Mouse (Mus musculus) retina, postnatal 1 day (tissue): ENCODE measurements around the gene Fam136a.
"Not testable (repeated sequence)": the region's sequence is repeated elsewhere in the genome, so short reads cannot be mapped to it uniquely, and the experiment has no call there.

ENCODE experiments used
- DNase-seq: peaks from one replicate; pipeline ENCODE4 v3.0.0-alpha.2; 2012

The Fam136a gene

GRCm38 (mm10) chr6:86368479-86368878 is 3.0 kb downstream of the Fam136a start:
- no peak for DNase-seq

- peak; percentile 19 for DNase-seq
Observed at GRCm38 (mm10) chr6:86370093-86370713, 4.8 kb downstream of the Fam136a start.

DNA sequence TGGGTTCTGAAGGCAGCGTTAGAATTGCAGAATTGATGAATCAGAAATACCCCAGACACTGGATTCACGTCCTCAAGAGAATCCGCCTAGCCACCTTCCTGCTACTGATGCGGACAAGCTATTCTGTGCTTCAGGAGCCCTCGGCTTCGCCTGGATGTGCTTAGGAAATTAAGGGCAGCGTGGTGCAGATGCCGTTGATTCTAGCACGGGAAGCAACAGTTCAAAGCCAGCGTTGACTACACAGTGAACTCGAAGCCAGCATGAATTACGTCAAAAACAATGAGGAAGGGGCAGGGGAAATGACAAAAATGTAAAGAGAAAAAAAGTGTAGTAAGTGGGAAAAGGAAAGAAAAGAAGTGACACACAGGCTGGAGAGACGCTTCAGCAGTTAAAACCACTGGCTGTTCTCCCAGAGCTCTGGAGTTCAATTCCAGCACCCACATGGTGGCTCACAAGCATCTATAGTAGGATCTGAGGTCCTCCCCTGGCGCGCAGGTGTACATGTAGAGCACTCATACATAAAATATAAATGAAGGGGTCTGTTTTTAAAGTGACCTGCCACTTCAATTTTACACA is 5.4 kb downstream of the Fam136a start, which contains the start of gene Snrpg:
Snrpg (plus strand) TSS at position 541 of the 576 bp plus-strand sequence.
- DNase-seq: no peak

DNA sequence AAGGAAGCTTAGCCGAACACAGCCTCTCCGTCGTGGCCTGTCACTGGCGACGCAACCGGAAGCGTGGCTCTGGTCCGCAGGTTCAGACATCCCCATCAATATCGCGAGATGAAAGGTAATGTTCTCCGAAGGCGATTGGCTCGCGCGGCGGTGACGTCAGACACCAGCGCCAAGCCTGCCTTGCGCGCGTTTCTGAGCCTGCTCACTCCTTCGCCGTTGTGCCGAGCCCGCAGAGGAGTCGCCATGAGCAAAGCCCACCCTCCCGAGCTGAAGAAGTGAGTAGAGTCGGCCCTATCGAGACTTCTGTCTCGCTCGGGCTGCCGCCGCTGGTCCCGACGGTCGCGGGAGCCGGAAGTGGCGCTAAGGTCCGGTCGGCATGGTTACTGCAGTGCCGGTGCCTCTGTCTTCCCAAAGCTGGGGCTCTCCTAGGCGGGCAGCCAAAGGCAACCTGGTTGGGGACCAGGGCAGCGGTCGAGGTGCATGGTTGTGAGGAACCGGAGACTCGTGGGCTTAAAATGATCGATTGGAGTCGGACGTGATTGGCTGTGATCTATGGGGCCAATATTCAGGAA is 6.0 kb downstream of the Fam136a start:
- peak; percentile 98 for DNase-seq

GRCm38 (mm10) chr6:86371950-86372516 is 6.6 kb downstream of the Fam136a start:
- DNase-seq: no peak

- no peak for DNase-seq
Observed at GRCm38 (mm10) chr6:86373556-86373955, 8.1 kb downstream of the Fam136a start.

- DNase-seq: no peak
Observed at GRCm38 (mm10) chr6:86378341-86378740, 12.9 kb downstream of the Fam136a start.

- DNase-seq: not testable (repeated sequence)
Observed at GRCm38 (mm10) chr6:86380112-86380511, 14.7 kb downstream of the Fam136a start.

DNA sequence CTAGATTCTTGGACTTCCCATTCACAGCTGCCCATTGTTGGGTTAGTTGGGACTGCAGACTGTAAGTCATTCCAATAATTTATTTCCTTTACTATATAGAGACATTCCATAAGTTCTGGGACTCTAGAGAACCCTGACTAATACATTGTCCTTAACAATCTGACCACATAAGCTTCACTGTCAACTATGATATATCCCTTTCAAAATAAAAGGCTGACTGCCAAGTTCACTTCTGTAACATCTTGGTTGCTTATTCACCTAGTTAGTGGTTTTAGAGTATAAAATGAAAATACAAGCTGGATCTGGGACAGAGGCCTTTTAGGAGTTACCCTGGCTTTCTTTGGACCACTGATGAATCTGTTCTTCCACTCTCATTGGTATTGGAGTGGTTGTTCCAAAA is 17.1 kb downstream of the Fam136a start:
- no peak for DNase-seq

DNA sequence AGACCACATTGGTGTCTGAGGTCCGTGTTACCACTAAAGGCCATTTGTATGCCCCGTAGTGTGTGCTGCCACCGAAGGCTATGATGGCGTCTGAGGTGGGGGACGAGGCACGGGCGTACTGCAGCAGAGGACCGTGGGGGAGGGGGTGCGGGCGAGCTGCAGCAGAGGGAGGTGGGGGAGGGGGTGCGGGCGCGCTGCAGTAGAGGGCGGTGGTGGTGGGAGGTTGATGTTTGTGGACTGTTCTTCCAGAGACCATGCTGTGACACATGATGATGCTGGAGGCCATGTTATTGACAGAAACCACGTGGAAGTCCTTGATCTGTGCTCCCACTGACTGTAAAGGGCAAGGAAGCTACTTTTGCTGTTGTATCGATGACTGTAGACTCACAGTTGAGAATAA is 17.9 kb downstream of the Fam136a start:
- peak; percentile 9 for DNase-seq

DNA sequence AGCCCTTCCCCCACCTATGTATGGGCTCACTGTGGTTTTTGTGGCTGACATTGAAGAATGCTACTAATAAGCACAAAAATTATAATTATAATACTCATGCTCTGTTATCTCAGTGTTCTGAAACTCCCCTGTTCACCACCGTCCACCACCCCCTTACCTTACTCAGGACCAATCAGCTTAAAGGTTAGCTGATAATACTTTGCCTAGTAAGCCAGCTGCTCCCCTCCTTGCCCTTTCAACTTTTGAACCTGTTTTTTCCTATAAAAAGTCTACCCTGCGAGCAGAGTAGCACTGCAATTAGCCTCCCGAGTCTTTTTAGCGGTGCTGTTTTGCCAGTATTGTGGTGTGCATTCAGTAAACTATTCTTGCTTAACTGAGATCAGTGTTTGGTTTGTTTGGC is 19.2 kb downstream of the Fam136a start:
- DNase-seq: no peak

GRCm38 (mm10) chr6:86385362-86386104 is 20.1 kb downstream of the Fam136a start:
- no peak for DNase-seq

DNA sequence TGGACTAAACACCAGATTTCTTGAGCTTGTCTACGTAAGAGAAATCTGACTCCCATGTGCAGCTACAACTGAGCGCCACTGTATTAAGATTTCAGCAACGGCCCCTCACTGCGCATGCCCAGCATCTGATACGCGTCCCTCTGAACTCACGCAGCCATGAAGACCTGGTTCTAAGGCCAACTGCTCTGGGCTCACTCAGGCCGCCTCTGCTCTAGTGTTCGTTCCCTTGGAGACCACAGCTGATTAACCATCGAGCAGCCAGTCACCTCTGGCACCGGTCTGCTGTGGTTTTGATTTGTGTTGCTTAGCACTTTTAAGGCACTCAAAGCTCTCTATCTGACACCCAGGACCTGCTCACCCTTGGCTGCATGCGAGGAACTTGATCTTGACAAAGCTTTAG is 21.9 kb downstream of the Fam136a start:
- no peak for DNase-seq

DNA sequence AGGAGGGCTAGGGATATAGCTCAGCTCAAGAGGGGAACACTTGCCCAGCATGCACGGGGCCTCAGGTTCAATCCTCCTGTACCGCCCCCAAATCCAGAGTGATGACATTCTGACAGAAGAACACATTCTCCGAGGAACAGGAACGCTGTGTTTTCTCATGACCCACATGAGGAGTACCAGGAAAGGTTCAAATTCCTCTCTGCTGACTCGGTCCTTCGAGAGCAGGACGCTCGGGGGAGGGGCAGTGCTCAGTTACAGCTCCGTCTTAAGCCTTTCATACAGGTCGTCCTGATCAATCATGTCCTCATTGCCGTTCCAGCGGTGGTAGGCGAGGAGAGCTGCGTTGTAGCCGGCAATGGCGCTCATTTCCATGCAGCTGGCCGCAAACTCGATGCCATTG is 23.0 kb downstream of the Fam136a start:
- no peak for DNase-seq

- peak; percentile 25 for DNase-seq
Observed at GRCm38 (mm10) chr6:86391326-86391725, 25.9 kb downstream of the Fam136a start.

DNA sequence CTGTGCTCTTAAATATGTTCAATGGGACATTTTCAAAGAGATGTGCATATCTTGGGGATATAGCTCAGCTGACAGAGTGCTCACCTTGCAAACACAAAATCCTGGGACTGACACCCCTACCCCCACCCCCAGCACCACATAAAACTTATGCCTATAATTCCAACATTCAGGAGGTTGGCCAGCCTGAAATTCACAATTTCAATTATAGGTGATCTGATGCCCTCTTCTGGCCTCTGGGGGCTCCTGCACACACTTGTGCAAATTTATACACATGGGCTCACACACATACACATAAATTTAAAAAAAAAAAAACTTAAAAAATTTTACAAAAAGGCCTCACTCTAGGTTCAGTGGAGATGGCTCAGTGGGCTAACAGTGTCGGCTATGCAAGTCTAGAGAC is 27.7 kb downstream of the Fam136a start:
- no peak for DNase-seq

GRCm38 (mm10) chr6:86394078-86394720 is 28.8 kb downstream of the Fam136a start:
- DNase-seq: no peak

DNA sequence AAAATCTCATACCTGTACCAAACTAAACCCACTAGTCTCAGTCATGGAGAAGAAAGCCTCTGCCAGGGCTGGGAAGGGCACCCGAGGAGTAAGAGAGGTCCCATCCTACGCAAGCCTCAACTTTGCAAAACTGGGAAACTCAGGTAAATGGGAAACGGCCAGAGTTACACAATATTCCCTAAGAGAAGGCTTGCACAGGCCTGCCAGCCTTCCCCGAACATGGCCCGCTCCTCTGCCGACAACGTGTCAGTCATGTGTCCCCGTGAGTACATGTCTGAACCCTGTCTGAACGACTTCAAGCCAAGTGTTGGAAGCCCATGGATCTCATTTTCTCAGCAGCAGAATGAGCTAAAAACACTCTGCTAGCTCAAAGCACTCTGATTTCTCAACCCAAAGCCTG is 29.6 kb downstream of the Fam136a start:
- no peak for DNase-seq

- DNase-seq: no peak
Observed at GRCm38 (mm10) chr6:86395969-86396368, 30.5 kb downstream of the Fam136a start.

GRCm38 (mm10) chr6:86396581-86397256 is 31.3 kb downstream of the Fam136a start, which contains the start of gene Pcyox1:
Gene Pcyox1, minus strand, starts transcription at chr6:86397154.
- DNase-seq: peak; percentile 92

DNA sequence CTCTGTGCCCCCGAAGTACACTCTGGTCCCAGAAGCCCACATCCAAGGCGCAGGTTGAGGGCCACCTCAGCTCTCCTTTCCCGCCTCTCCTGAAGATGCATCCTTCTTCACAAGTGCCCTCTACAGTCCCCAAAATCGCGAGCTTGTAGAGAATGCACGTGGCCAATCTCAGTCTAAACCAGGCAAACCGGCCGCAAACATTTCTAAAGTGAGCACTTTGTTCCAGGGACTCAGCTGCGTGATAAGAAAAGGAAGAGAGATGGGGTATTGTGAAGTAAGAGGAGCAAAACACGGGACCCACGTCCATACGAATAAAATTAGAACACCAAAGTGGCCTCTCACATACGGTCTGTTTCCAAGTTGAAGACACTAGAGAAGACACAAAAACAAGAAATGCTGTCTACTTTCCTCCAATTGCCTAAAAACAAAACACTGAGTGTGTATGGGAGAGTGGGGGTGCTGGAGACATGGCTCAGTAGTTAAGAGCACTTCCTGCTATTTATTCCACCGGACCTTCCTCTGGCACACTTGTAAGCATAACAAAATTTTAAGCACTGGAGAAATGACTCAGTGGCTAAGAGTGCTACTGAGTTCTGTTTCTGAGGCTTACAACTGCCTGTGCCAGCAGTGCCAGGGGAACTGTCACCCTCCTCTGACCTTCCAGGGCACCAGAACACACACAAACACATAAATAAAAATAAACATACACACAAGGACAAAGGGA is 32.0 kb downstream of the Fam136a start:
- no peak for DNase-seq

GRCm38 (mm10) chr6:86398986-86399385 is 33.5 kb downstream of the Fam136a start:
- no peak for DNase-seq
